15 mouse cellular contexts compared by ENCODE assay signal in genomic region chr8:116581318-116582019, GRCm38 (mm10).
A peak's percentile ranks its signal among the peaks of the same experiment; 100 is the strongest.
DNase-seq lines count a peak whose midpoint lies in the region; ATAC-seq and TF ChIP-seq lines count a peak whose summit lies in the region.
"Had no signal": no experiment of that assay in that cellular context is flagged by ENCODE, and none has a peak within 500 bp of the region (broad histone marks: within the 10 kb centered on the region; RNA-seq: fewer than 3 reads in every experiment).

No protein-coding gene starts in this region.

- H3K27ac ChIP-seq in kidney, adult 2 months (ENCODE audit: insufficient read depth, low read depth, low read length) = no peak overlapping the region
- no peak overlapping the region for H3K27ac ChIP-seq in kidney, embryonic 15.5 days
- no peak overlapping the region for H3K27ac ChIP-seq in lung, embryonic 16.5 days (ENCODE audit: low read length)
- H3K27ac ChIP-seq in forebrain, embryonic 10.5 days = no peak overlapping the region
- H3K27ac ChIP-seq: heart, embryonic 10.5 days had no signal

- no peak overlapping the region for H3K4me3 ChIP-seq in kidney, adult 2 months (ENCODE audit: insufficient read depth, low read depth, low read length)
- no peak overlapping the region for H3K4me3 ChIP-seq in kidney, embryonic 15.5 days (replicated peaks)
- H3K4me3 ChIP-seq in lung, embryonic 16.5 days (ENCODE audit: low read length) = no peak overlapping the region
- no peak overlapping the region for H3K4me3 ChIP-seq in forebrain, embryonic 10.5 days
- H3K4me3 ChIP-seq: erythroblast, embryonic 14.5 days; heart, embryonic 10.5 days had no signal

- no peaks in the 10 kb centered on the region for H3K27me3 ChIP-seq in kidney, adult 2 months (replicated peaks; ENCODE audit: control insufficient read depth, insufficient read depth, low read length)
- H3K27me3 ChIP-seq in kidney, embryonic 15.5 days = no peaks in the 10 kb centered on the region
- H3K27me3 ChIP-seq in lung, embryonic 16.5 days (ENCODE audit: control insufficient read depth, insufficient read depth, low read depth, low read length) = no peaks in the 10 kb centered on the region
- H3K27me3 ChIP-seq in forebrain, embryonic 10.5 days (ENCODE audit: poor library complexity, severe bottlenecking) = no peaks in the 10 kb centered on the region

- H3K4me1 ChIP-seq in kidney, adult 2 months (ENCODE audit: control insufficient read depth, insufficient read depth, low read length) = no peaks in the 10 kb centered on the region; the same call in 1 of the 2 replicates
- peaks cover 2% of the 10 kb centered on the region; the same call in 1 of the 2 replicates for H3K4me1 ChIP-seq in kidney, embryonic 15.5 days
- no peaks in the 10 kb centered on the region for H3K4me1 ChIP-seq in lung, embryonic 16.5 days (replicated peaks; ENCODE audit: control insufficient read depth, insufficient read depth, low read length)
- H3K4me1 ChIP-seq in forebrain, embryonic 10.5 days = no peaks in the 10 kb centered on the region
- H3K4me1 ChIP-seq: heart, embryonic 10.5 days had no signal

- DNase-seq in kidney, adult 2 months = peak; percentile 79
- DNase-seq in liver = peak; percentile 26
- DNase-seq in forebrain, embryonic 10.5 days (ENCODE audit: extremely low spot score, low spot score) = no peak
- DNase-seq in ovary, postnatal 14 days (ENCODE audit: low spot score) = no peak
- no peak for DNase-seq in B cell, adult 2 months
- DNase-seq: adrenal gland, adult 8-10 months; cerebellum, adult 11 months; heart, postnatal 36 days had no signal

- no peaks in the 10 kb centered on the region for H3K36me3 ChIP-seq in kidney, adult 2 months (ENCODE audit: control insufficient read depth, insufficient read depth, low read length)
- H3K36me3 ChIP-seq in kidney, embryonic 15.5 days = 0 out of 2 replicates have a peak, but pooled peaks cover 11% of the 10 kb centered on the region
- no peaks in the 10 kb centered on the region; the same call in 1 of the 2 replicates for H3K36me3 ChIP-seq in lung, embryonic 16.5 days (ENCODE audit: control insufficient read depth, insufficient read depth, low read length)
- peaks cover 8% of the 10 kb centered on the region; the same call in 1 of the 2 replicates for H3K36me3 ChIP-seq in forebrain, embryonic 10.5 days (replicated peaks)

- no peak overlapping the region for H3K4me2 ChIP-seq in kidney, embryonic 15.5 days
- H3K4me2 ChIP-seq in lung, embryonic 16.5 days (ENCODE audit: low read depth, low read length) = no peak overlapping the region

- ATAC-seq in kidney, embryonic 15.5 days (replicated peaks; ENCODE audit: low FRiP score) = no peak
- peak; percentile 36; the same call in 1 of the 2 replicates for ATAC-seq in lung, embryonic 16.5 days (ENCODE audit: low read depth)
- ATAC-seq in neutrophil, adult 5-6 weeks (ENCODE audit: extremely low read depth, insufficient number of reproducible peaks, low FRiP score, poor library complexity, severe bottlenecking) = peak; percentile 17; the same call in 1 of the 2 replicates
- ATAC-seq: CD4-positive, CD25-positive, alpha-beta regulatory T cell, adult 4 months; inflammation-experienced regulatory T-cells, adult 6 months had no signal

- H3K9me3 ChIP-seq in kidney, embryonic 15.5 days (replicated peaks) = no peaks in the 10 kb centered on the region
- no peaks in the 10 kb centered on the region for H3K9me3 ChIP-seq in lung, embryonic 16.5 days (ENCODE audit: control insufficient read depth, low read length)
- H3K9me3 ChIP-seq in forebrain, embryonic 10.5 days = peaks cover 7% of the 10 kb centered on the region; the same call in 1 of the 2 replicates
- H3K9me3 ChIP-seq: heart, embryonic 10.5 days had no signal

- TF ChIP-seq CTCF in kidney, adult 2 months (conservative IDR thresholded peaks at IDR 0.05; ENCODE audit: insufficient read depth, insufficient read length, low read depth, low read length) = no peak

- no peak overlapping the region for H3K9ac ChIP-seq in kidney, embryonic 15.5 days
- no peak overlapping the region for H3K9ac ChIP-seq in lung, embryonic 16.5 days (ENCODE audit: low read length)

- no peak for TF ChIP-seq POLR2A in kidney, adult 2 months (IDR thresholded peaks at IDR 0.05; ENCODE audit: low read depth, low read length)

- 55% methylated on average over 11 of the region's 11 CpGs for WGBS in kidney, adult 2 months
- 81% methylated on average over 11 of the region's 11 CpGs for WGBS in kidney, embryonic 15.5 days
- 64% methylated on average over 11 of the region's 11 CpGs for WGBS in lung, embryonic 16.5 days
- 91% methylated on average over 11 of the region's 11 CpGs for WGBS in forebrain, embryonic 10.5 days

Comparison
In these comparisons a context has a peak if more than half of its experiments do, and no peak if none do; other contexts are left out.
1. DNase-seq: peak in kidney, adult 2 months (single experiment) and liver (single experiment); none in forebrain, embryonic 10.5 days (single experiment), ovary, postnatal 14 days (single experiment) and B cell, adult 2 months (0 of 2).